Mouse (Mus musculus): ENCODE measurements around the gene Dvl1. TPM values are rescaled to one million over a fixed set of nuclear protein-coding genes. Genes with fewer than 3 reads are reported as not detected.

Gene Dvl1
- total RNA-seq, 2 experiments from 2014 or later: 88.0 to 96.3 TPM

DNA sequence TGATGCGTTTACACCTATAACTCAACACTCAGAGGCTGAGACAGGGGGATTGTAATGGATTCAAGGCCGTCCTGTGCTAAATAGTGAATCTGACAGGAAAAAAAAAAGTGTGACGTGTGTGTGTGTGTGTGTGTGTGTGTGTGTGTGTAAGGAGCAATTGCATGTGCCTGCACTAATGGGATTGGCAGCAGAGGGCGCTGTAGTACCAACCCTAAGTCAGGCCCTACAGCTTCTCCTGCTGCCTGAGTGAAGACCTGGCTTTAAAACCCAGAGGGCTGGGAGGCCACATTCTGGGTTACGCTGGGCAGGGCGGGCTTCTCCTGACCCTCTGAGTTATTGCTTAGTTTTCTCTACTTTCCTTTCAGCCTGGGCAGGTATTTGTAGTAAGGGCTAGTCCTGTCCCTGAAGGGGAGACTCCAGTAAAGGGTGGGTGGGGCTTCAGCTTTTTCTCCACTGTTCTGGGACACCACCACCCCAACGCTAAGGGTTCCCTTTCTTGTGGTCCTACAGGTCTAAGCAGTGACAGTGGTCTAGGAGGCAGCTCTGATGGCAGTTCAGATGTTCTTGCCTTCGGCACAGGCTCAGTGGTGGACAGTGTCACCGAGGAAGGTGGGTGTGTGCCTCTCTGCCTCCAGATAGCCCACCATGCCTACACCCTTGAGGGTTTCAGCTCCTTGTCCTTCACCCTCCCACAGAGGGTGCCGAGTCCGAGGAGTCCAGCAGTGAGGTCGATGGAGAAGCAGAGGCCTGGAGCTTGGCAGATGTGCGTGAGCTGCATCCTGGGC, 57.3 kb downstream of the Dvl1 start:
- peak; percentile 3 to 16 for DNase-seq (ENCODE audit: low spot score in 2 of 2)

DNA sequence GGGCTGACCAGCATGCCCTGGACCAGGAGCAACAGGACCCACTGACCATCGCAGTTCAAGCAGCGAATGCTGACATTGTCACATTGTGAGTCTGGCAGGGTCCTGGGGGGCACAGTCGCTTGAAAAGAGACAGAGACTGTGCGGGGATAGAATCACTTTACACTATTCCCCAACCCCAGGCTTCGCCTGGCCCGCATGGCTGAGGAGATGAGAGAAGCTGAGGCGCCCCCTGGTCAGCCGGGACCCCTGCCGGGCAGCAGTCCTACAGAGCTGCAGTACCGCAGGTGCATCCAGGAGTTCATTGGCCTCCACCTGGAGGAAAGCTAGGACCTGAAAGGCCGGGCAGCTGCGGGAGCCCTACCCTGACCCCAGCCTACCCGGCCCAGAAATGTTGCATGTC, 58.4 kb downstream of the Dvl1 start:
- DNase-seq (ENCODE audit: low spot score in 2 of 2): peak in 1 of 2 experiments; percentile 1

DNA sequence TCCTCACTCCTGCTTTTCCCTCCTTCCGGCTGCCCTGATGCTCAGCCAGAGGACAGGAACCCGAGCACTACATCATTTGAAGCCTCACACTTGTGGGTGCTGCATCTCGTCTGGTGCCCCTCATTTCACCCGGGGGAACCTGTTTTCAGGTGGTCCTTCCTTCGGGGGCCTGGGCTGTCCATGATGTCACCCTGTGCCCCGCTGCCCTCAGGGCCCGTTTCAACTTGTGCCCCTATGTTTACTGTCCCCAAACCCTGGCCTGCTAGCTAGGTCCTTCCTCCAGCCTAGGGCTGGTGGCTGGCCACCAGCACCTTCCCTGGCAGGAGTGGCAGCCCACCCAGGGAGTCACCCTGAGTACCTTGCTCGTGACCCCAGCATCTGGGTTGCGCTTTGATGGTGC, 58.9 kb downstream of the Dvl1 start:
- DNase-seq (ENCODE audit: low spot score in 2 of 2): peak in 1 of 2 experiments; percentile 1

GRCm38 (mm10) chr4:155907003-155907402, 59.8 kb downstream of the Dvl1 start:
- DNase-seq (ENCODE audit: low spot score in 2 of 2): no peak

DNA sequence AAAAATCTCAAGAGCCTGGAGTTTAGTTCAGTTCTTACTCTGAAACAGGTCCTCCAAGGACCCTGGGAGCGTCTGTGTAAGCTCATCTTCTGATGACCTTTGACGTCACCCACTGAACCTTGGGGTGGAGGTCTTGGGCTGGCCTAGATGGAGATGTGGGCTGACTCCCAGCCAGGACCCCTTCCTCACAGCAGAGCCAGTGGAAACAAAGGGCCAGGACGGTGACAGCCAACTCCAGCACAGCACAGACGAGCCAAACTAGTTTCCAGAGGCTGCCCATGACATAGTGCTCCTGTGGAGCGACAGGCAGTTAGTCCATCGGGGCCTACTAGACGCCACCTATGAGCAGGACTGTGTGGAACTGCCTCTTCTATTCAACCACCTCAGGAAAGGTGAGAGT, 61.1 kb downstream of the Dvl1 start:
- DNase-seq (ENCODE audit: low spot score in 2 of 2): peak; percentile 1

- no peak for DNase-seq (ENCODE audit: low spot score in 2 of 2)
These were observed 61.5 kb downstream of the Dvl1 start for GRCm38 (mm10) chr4:155908751-155909150.

Other genes starting within 250 kb of the Dvl1 start
- gene Slc35e2, start 246.0 kb upstream of the Dvl1 start, total RNA-seq (2021): 10 to 100 TPM; 47.2 to 48.9 TPM
- gene Cdk11b, start 222.5 kb upstream of the Dvl1 start, total RNA-seq (2021): 10 to 100 TPM; 47.1 to 49.4 TPM
- gene Gm10563, start 202.0 kb upstream of the Dvl1 start, total RNA-seq (2021): not detected
- gene Mmp23, start 194.0 kb upstream of the Dvl1 start, total RNA-seq (2021): 1 to 10 TPM; 2.4 to 4.6 TPM
- gene Mib2, start 178.2 kb upstream of the Dvl1 start, total RNA-seq (2021): 100 to 1,000 TPM; 128 to 129 TPM
- 10 to 100 TPM; 27.8 to 32.8 TPM for gene Fndc10, start 153.1 kb upstream of the Dvl1 start, total RNA-seq (2021)
- 10 to 100 TPM; 90.6 to 97.4 TPM for gene Ssu72, start 142.6 kb upstream of the Dvl1 start, total RNA-seq (2021)
- 10 to 100 TPM; 51.1 to 53.0 TPM for gene Tmem240, start 112.6 kb upstream of the Dvl1 start, total RNA-seq (2021)
- 10 to 100 TPM; 48.3 to 55.6 TPM for gene Atad3a, start 86.3 kb upstream of the Dvl1 start, total RNA-seq (2021)
- 10 to 100 TPM; 15.6 to 17.6 TPM for gene Vwa1, start 72.7 kb upstream of the Dvl1 start, total RNA-seq (2021)
- 10 to 100 TPM; 16.4 to 19.0 TPM for gene Tmem88b, start 61.5 kb upstream of the Dvl1 start, total RNA-seq (2021)
- gene Ankrd65, start 57.0 kb upstream of the Dvl1 start, total RNA-seq (2021): under 1 TPM in 1 of 2 experiments, not detected in 1; 0.44 TPM
- gene Mrpl20, start 44.5 kb upstream of the Dvl1 start, total RNA-seq (2021): 10 to 100 TPM; 84.9 to 89.4 TPM
- gene Ccnl2, start 34.9 kb upstream of the Dvl1 start, total RNA-seq (2021): 10 to 100 TPM; 60.1 to 65.5 TPM
- gene Aurkaip1, start 16.1 kb upstream of the Dvl1 start, total RNA-seq (2021): 100 to 1,000 TPM; 103 to 110 TPM
- gene Mxra8, start 7.7 kb upstream of the Dvl1 start, total RNA-seq (2021): 1 to 10 TPM; 6.2 to 7.3 TPM
- under 1 TPM; 0.23 TPM for gene Tas1r3, start 16.0 kb downstream of the Dvl1 start, total RNA-seq (2021)
- gene Cptp, start 22.0 kb downstream of the Dvl1 start, total RNA-seq (2021): 10 to 100 TPM; 23.1 to 33.8 TPM
- gene Ints11, start 22.1 kb downstream of the Dvl1 start, total RNA-seq (2021): 10 to 100 TPM; 31.7 to 33.9 TPM
- 10 to 100 TPM; 54.9 to 58.6 TPM for gene Pusl1, start 44.4 kb downstream of the Dvl1 start, total RNA-seq (2021)
- 100 to 1,000 TPM; 124 to 128 TPM for gene Acap3, start 44.4 kb downstream of the Dvl1 start, total RNA-seq (2021)
- gene Ube2j2, start 96.4 kb downstream of the Dvl1 start, total RNA-seq (2021): 10 to 100 TPM; 67.6 to 70.3 TPM
- 10 to 100 TPM; 16.6 to 17.7 TPM for gene C1qtnf12, start 114.9 kb downstream of the Dvl1 start, total RNA-seq (2021)
- 10 to 100 TPM in 1 of 2 experiments, 1 to 10 TPM in 1; 8.9 to 10.7 TPM for gene B3galt6, start 145.2 kb downstream of the Dvl1 start, total RNA-seq (2021)
- 100 to 1,000 TPM; 213 to 215 TPM for gene Sdf4, start 145.5 kb downstream of the Dvl1 start, total RNA-seq (2021)
- gene Tnfrsf4, start 166.4 kb downstream of the Dvl1 start, total RNA-seq (2021): 1 to 10 TPM in 1 of 2 experiments, under 1 TPM in 1; 0.95 to 2.3 TPM
- gene Tnfrsf18, start 178.8 kb downstream of the Dvl1 start, total RNA-seq (2021): not detected
- gene Ttll10, start 212.0 kb downstream of the Dvl1 start, total RNA-seq (2021): not detected